Mouse (Mus musculus): ENCODE data around the gene Fam221a.

DNA sequence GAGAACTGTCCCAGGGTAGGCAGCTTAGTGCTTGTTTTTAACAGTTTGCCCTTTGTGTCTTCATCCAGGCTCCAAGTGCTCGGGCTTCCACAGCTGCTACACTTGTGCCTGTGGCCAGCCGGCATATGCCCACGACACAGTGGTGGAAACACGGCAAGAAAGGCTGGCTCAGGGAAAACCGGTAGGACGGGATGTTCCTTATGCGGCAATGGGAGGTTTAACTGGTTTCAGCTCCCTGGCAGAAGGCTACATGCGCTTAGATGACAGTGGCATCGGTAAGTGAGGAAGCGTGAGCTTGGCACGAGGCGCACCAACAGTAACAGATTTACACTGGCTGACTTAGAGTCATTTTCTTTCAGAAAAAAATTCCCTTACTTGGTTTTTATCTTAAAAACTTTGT is 10.8 kb downstream of the Fam221a start:
- no peak for TF ChIP-seq CTCF (IDR thresholded peaks at IDR 0.05)
- TF ChIP-seq EP300 (IDR thresholded peaks at IDR 0.05) = no peak

All from lung, postnatal 0 days (tissue).